Comparison of ENCODE assay signal across 9 mouse cellular contexts in genomic region chr2:168929691-168930090, GRCm38 (mm10). TPM values are rescaled to one million over a fixed set of nuclear protein-coding genes. Genes with fewer than 3 reads are reported as not detected.
DNase-seq lines count a peak whose midpoint lies in the region; ATAC-seq lines count a peak whose summit lies in the region.
"Had no signal": no experiment of that assay in that cellular context is flagged by ENCODE, and none has a peak within 500 bp of the region (broad histone marks: within the 10 kb centered on the region; RNA-seq: fewer than 3 reads in every experiment).

No protein-coding gene starts in this region.

- 25% methylated on average over 10 of the region's 10 CpGs for WGBS in liver, embryonic 12.5 days (ENCODE audit: insufficient replicate concordance)

- H3K9ac ChIP-seq in liver, embryonic 12.5 days: no peak overlapping the region
- H3K9ac ChIP-seq: hindbrain, embryonic 15.5 days had no signal

- no peak overlapping the region for H3K27ac ChIP-seq in liver, embryonic 12.5 days
- H3K27ac ChIP-seq: hindbrain, embryonic 15.5 days had no signal

- H3K9me3 ChIP-seq in liver, embryonic 12.5 days (replicated peaks): no peaks in the 10 kb centered on the region
- H3K9me3 ChIP-seq: hindbrain, embryonic 15.5 days had no signal

- intact Hi-C loops in heart, postnatal 36 days (cut with DNase I): no loop called here
- intact Hi-C loops in left cerebral cortex, postnatal 36 days (cut with DNase I): no loop called here

- no peak overlapping the region for H3K4me3 ChIP-seq in liver, embryonic 12.5 days
- H3K4me3 ChIP-seq: hindbrain, embryonic 15.5 days had no signal

- H3K4me2 ChIP-seq in liver, embryonic 12.5 days: no peak overlapping the region
- H3K4me2 ChIP-seq: hindbrain, embryonic 15.5 days had no signal

- ATAC-seq in liver, embryonic 12.5 days: no peak

- no peaks in the 10 kb centered on the region for H3K4me1 ChIP-seq in liver, embryonic 12.5 days
- H3K4me1 ChIP-seq: hindbrain, embryonic 15.5 days had no signal

- peak; percentile 73 for DNase-seq in liver
- DNase-seq in T-cell, adult 2 months (ENCODE audit: low spot score): peak; percentile 47
- DNase-seq in cerebellum, postnatal 10 days: peak; percentile 83 to 90
- peak; percentile 47 to 74 for DNase-seq in heart, postnatal 36 days
- peak; percentile 60 to 66 for DNase-seq in left cerebral cortex, postnatal 36 days (ENCODE audit: low spot score in 2 of 2)
- DNase-seq in right cerebral cortex, adult 18-20 months: peak; percentile 68
- DNase-seq in urinary bladder, postnatal 36 days (ENCODE audit: low spot score in 2 of 2): peak; percentile 39 to 54

- peaks cover 85% of the 10 kb centered on the region for H3K36me3 ChIP-seq in liver, embryonic 12.5 days

- no peaks in the 10 kb centered on the region for H3K27me3 ChIP-seq in liver, embryonic 12.5 days (replicated peaks)
- H3K27me3 ChIP-seq: hindbrain, embryonic 15.5 days had no signal

RNA-seq across cellular contexts. Expression of gene Zfp64, which starts 25.7 kb away (rescaled TPM):
- 16.6 and 18.8 TPM in 2 replicates for polyA plus RNA-seq in liver, embryonic 12.5 days (2016; fragmentation: Nextera tagmentation; extraction: Ambion mirVana)
- 1 to 10 TPM; 6.9 to 8.4 TPM for total RNA-seq in heart, postnatal 36 days (2021)
- total RNA-seq in left cerebral cortex, postnatal 36 days (2021): 10 to 100 TPM; 15.9 to 17.9 TPM
